Mouse (Mus musculus) myocyte (in vitro differentiated cells): ENCODE results near the gene Prkcb.

Experiments used
- CEBPB ChIP-seq: IDR thresholded peaks from 2 replicates; pipeline ENCODE4 v1.6.1; 2011; ENCODE audit warnings: mild to moderate bottlenecking, moderate library complexity; ENCODE audit not compliant: poor library complexity, insufficient read depth, severe bottlenecking
- E2F4 ChIP-seq: IDR thresholded peaks from one replicate; pipeline ENCODE4 v1.6.1; 2011; ENCODE audit warnings: mild to moderate bottlenecking, control low read depth, moderate library complexity; ENCODE audit not compliant: insufficient read depth
- MAX ChIP-seq: IDR thresholded peaks from one replicate; pipeline ENCODE4 v1.6.1; 2011; ENCODE audit warnings: low read depth, mild to moderate bottlenecking, control low read depth
- MYOD1 ChIP-seq, 3 experiments: IDR thresholded peaks; one replicate each; pipeline ENCODE4 v1.6.1; 2011; ENCODE audit warnings: control low read depth in 2 of 3, low read depth in 2 of 3, mild to moderate bottlenecking in 2 of 3, moderate library complexity in 1 of 3; ENCODE audit not compliant: insufficient read length in 2 of 3, control insufficient read depth in 1 of 3
- MYOG ChIP-seq, 3 experiments: IDR thresholded peaks; one replicate each; pipeline ENCODE4 v1.6.1; 2011; ENCODE audit warnings: control low read depth in 2 of 3, low read depth in 2 of 3, mild to moderate bottlenecking in 2 of 3; ENCODE audit not compliant: insufficient read length in 2 of 3, control insufficient read depth in 1 of 3, insufficient read depth in 1 of 3
- POLR2A ChIP-seq: IDR thresholded peaks from one replicate; pipeline ENCODE4 v1.6.1; 2011; ENCODE audit warnings: low read depth, mild to moderate bottlenecking, control low read depth, moderate library complexity; ENCODE audit not compliant: insufficient read length
- REST ChIP-seq: IDR thresholded peaks from one replicate; pipeline ENCODE4 v1.6.1; 2011; ENCODE audit warnings: mild to moderate bottlenecking, control low read depth, moderate library complexity; ENCODE audit not compliant: insufficient read depth, insufficient read length
- SRF ChIP-seq: IDR thresholded peaks from one replicate; pipeline ENCODE4 v1.6.1; 2011; ENCODE audit warnings: low read depth; ENCODE audit not compliant: control insufficient read depth, insufficient read length
- TCF12 ChIP-seq: IDR thresholded peaks from one replicate; pipeline ENCODE4 v1.6.1; 2011; ENCODE audit warnings: mild to moderate bottlenecking, control low read depth; ENCODE audit not compliant: poor library complexity, insufficient read depth, severe bottlenecking
- USF1 ChIP-seq: IDR thresholded peaks from one replicate; pipeline ENCODE4 v1.6.1; 2011; ENCODE audit warnings: low read depth, mild to moderate bottlenecking, control low read depth, moderate library complexity

DNA sequence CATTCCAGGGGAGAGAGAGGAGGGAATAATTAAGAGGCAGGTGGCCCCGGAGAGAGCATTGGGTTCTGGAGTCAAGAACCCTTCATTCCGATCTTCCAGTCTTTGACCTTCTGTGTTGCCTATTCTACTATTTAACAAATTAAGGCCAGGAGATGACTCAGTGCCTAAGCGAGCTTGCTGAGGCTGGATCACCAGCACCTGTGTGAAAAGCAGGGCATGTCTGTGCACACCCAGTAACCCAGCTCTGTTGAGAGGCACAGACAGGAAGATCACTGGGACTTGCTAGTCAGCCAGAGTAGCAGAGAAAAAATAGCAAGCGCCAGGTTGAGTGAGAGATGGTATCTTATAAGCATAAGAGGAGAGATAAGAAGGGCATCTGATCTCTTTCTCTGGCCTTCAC, 146.4 kb downstream of the Prkcb start:
- TF ChIP-seq POLR2A (no peak), CEBPB (no peak), MAX (no peak), REST (no peak), MYOD1 (IDR thresholded peaks at IDR 0.05; ENCODE audit: control insufficient read depth in 1 of 3, insufficient read length in 2 of 3, low read depth in 2 of 3) (no peak), E2F4 (no peak), TCF12 (no peak), USF1 (no peak), MYOG (IDR thresholded peaks at IDR 0.05; ENCODE audit: control insufficient read depth in 1 of 3, insufficient read depth in 1 of 3, insufficient read length in 2 of 3, low read depth in 2 of 3) (no peak), SRF (no peak)
